Mouse (Mus musculus) thymus, adult 2 months (tissue): Measurements from ENCODE around the gene Pmp22. TPM values are rescaled to one million over a fixed set of nuclear protein-coding genes. Genes with fewer than 3 reads are reported as not detected.

Experiments
- DNase-seq: peaks from one replicate; pipeline ENCODE4 v3.0.0; 2021
- H3K27ac ChIP-seq: fragments of 200-500 bp; 2 replicates; pipeline ENCODE4 v1.5.1; 2012; ENCODE audit warnings: low read length, control low read depth; ENCODE audit not compliant: control insufficient read depth, insufficient read depth
- H3K27me3 ChIP-seq: fragments of 200-500 bp; 2 replicates; pipeline ENCODE4 v1.6.1; 2012; ENCODE audit warnings: mild to moderate bottlenecking, low read length, moderate library complexity, mixed read lengths; ENCODE audit not compliant: control insufficient read depth, insufficient read depth
- H3K36me3 ChIP-seq: fragments of 200-500 bp; 2 replicates; pipeline ENCODE4 v1.6.1; 2012; ENCODE audit warnings: mild to moderate bottlenecking, low read length, moderate library complexity; ENCODE audit not compliant: control insufficient read depth, insufficient read depth
- H3K4me1 ChIP-seq: fragments of 200-500 bp; replicated peaks from 2 replicates; pipeline ENCODE4 v1.6.1; 2012; ENCODE audit warnings: low read length; ENCODE audit not compliant: control insufficient read depth, insufficient read depth
- H3K4me3 ChIP-seq: fragments of 200-500 bp; 2 replicates; pipeline ENCODE4 v1.5.1; 2012; ENCODE audit warnings: mild to moderate bottlenecking, low read length, control low read depth, moderate library complexity; ENCODE audit not compliant: control insufficient read depth, insufficient read depth
- CTCF ChIP-seq: fragments of 200-500 bp; IDR thresholded peaks from 2 replicates; pipeline ENCODE4 v1.5.1; 2012; ENCODE audit warnings: mild to moderate bottlenecking, control low read depth, low read length, moderate library complexity, borderline replicate concordance; ENCODE audit not compliant: control insufficient read depth, poor library complexity, insufficient read depth; ENCODE audit errors: extremely low read depth
- POLR2A ChIP-seq: fragments of 200-500 bp; IDR thresholded peaks from 2 replicates; pipeline ENCODE4 v1.6.1; 2012; ENCODE audit warnings: mild to moderate bottlenecking, low read length, control low read depth, moderate library complexity; ENCODE audit not compliant: control insufficient read depth, poor library complexity, insufficient read depth; ENCODE audit errors: extremely low read depth
- WGBS: fragments of 180-500 bp; shearing (Covaris S2); methylation state at CpG from one replicate; pipeline ENCODE4 v1.1.7; 2018; 5-methylcytosine and 5-hydroxymethylcytosine counted together
- polyA plus RNA-seq: library from polyadenylated mRNA; depleted of rRNA; stranded (reverse); fragments of >200 nt; gene quantifications from 2 replicates; pipeline ENCODE4 v1.2.3, GENCODE M21; 2012

Gene Pmp22
- polyA plus RNA-seq, 1 experiment = 24.2 TPM

DNA sequence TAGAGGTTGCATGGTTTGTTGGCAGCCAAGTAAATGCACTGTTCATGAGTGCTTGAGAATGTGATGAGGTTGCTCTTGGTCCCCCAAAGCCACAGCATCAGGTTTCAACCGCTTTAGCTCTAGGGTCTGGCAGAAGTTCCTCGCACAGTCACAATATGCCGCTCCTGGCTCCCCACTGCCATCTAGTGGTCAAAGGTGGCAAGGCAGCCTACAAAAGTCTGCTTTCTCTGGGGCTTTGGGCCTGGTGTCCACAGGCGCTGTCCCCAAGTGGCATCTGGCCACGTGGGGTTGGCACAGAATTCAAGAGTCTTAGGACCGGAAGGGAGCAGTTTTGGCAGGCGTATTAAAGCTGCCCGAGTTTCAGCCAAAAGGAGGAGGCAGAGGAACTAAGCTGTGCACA, 6.8 kb downstream of the Pmp22 start:
- H3K27me3 ChIP-seq = peaks cover 2% of the 10 kb centered on the region; the same call in 1 of the 2 replicates
- H3K36me3 ChIP-seq = no peaks in the 10 kb centered on the region
- no peak overlapping the region for H3K4me3 ChIP-seq
- DNase-seq = peak; percentile 75
- no peak overlapping the region for H3K27ac ChIP-seq
- WGBS = 7% methylated on average over 8 of the region's 8 CpGs
- TF ChIP-seq CTCF (peak; percentile 98), POLR2A (no peak)
- H3K4me1 ChIP-seq = no peaks in the 10 kb centered on the region

DNA sequence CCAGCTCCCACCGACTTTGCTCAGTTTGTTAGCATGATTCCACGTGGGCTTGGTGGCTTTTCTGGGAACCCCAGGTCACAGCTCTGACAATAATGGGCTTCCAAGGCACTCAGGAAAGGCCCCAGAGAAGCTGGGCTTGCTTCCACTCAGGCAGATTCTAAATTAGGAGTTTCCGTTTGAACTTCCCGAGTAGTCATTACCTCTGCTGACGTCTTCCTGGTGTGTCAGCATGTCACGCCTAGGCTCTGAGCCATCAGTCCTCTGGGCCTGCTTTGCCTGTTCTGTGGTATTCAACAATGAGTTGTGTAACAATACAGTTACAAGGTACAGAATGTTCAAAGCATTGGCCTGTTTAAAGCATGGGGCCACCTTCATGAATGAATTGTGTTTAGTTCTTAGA, 7.4 kb downstream of the Pmp22 start:
- H3K4me1 ChIP-seq = no peaks in the 10 kb centered on the region
- H3K27me3 ChIP-seq = peaks cover 2% of the 10 kb centered on the region; the same call in 1 of the 2 replicates
- no peaks in the 10 kb centered on the region for H3K36me3 ChIP-seq
- DNase-seq = no peak
- H3K27ac ChIP-seq = no peak overlapping the region
- WGBS = 73% methylated on average over 6 of the region's 6 CpGs
- TF ChIP-seq POLR2A (no peak), CTCF (no peak)
- H3K4me3 ChIP-seq = no peak overlapping the region

DNA sequence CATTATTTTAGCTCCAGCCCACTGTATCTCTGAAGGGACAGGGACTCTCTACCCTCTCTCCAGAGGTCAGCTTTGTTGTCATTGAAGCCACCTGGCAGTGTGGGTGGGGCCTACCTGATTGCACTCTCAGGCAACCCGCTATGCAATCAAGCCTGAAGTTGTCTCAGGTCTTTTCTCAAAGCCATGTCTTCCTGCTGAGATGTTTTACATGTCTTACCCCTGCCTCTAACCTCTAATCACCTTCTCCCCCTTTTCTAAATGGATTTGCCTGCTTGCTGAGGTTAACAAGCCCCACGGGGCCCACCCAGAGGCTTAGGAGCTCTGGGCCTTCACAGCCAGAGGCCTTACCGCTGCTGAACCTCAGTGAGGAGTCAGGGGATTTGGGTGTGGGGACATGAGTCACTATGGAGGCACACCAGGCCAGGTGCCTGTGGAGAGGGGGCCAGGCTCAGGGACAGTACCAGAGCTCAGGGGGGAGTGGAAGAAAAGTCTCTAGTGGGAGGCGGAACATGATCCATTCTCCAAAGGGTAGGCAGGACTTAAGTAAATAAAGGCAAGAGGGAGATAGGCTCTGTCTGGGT, 8.1 kb downstream of the Pmp22 start:
- TF ChIP-seq POLR2A (no peak), CTCF (no peak)
- no peaks in the 10 kb centered on the region for H3K4me1 ChIP-seq
- H3K27me3 ChIP-seq = no peaks in the 10 kb centered on the region
- H3K36me3 ChIP-seq = no peaks in the 10 kb centered on the region
- H3K4me3 ChIP-seq = no peak overlapping the region
- WGBS = 93% methylated on average over 4 of the region's 4 CpGs
- DNase-seq = no peak
- H3K27ac ChIP-seq = no peak overlapping the region

DNA sequence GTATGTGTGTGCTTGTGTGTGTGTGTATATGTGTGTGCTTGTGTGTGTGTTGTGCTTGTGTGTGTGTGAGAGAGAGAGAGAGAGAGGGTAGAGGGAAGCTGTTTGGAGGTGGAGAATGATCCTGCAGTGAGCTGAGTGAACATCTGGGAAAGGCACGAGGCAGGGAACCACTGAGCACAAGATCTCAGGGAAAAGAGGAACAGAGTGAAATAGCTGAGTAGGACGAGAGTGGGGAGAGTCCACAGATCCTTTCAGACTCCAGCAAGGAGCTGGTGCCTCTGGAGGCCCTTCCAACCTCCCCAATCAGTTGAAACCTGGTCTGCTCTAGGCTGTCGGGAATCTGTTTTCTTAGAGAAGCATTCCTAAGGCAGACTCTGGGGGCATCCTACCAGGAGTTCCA, 10.0 kb downstream of the Pmp22 start:
- 44% methylated on average over 3 of the region's 3 CpGs for WGBS
- TF ChIP-seq POLR2A (no peak), CTCF (no peak)
- Histone ChIP-seq H3K4me1 (no peaks in the 10 kb centered on the region), H3K27me3 (no peaks in the 10 kb centered on the region), H3K36me3 (no peaks in the 10 kb centered on the region), H3K4me3 (no peak overlapping the region), H3K27ac (no peak overlapping the region)
- no peak for DNase-seq

DNA sequence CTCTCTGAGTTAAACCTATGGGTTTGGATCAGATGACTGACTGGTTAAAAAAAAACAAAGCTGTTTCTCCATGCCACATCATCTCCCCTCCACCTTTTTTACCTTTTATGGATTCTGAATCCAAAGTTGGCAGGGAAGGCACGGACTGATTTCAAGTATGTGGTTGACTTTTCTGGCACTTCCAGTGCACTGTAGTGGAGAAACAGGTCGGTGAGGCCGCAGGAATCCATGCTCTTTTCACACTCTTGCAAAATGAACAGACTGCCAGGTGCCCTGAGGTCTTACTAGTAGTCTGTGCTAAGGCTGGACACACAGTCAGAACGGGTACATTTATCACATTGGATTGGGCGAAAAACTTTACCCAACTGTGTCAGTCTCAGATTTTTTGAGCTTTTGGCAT, 13.5 kb downstream of the Pmp22 start:
- Histone ChIP-seq H3K36me3 (no peaks in the 10 kb centered on the region), H3K27me3 (no peaks in the 10 kb centered on the region), H3K4me1 (no peaks in the 10 kb centered on the region), H3K27ac (no peak overlapping the region), H3K4me3 (no peak overlapping the region)
- 91% methylated on average over 5 of the region's 5 CpGs for WGBS
- TF ChIP-seq CTCF = no peak
- TF ChIP-seq POLR2A = no peak
- DNase-seq = no peak

DNA sequence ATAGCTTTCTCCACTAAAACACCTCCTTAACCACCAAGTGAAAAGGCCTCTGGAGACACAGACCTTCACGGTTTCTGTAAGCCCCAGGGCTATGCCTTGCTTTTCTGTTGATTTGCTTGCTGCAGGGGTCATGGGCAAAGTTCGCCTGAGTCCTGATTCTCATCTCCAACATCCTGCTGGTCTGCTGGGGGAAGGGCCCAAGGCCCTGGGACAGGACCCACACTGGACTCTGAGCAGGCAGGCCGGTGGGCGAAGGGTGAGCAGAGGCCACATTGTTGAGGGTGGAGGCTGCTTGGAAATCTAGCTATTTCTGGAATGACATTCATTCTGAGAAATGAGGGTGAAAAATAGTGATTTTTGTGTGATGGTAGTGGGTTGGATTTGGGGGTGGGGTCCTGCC, 14.0 kb downstream of the Pmp22 start:
- DNase-seq = no peak
- H3K27me3 ChIP-seq = no peaks in the 10 kb centered on the region
- no peaks in the 10 kb centered on the region for H3K4me1 ChIP-seq
- no peak overlapping the region for H3K27ac ChIP-seq
- H3K36me3 ChIP-seq = no peaks in the 10 kb centered on the region
- TF ChIP-seq CTCF (no peak), POLR2A (no peak)
- WGBS = 96% methylated on average over 4 of the region's 4 CpGs
- no peak overlapping the region for H3K4me3 ChIP-seq

DNA sequence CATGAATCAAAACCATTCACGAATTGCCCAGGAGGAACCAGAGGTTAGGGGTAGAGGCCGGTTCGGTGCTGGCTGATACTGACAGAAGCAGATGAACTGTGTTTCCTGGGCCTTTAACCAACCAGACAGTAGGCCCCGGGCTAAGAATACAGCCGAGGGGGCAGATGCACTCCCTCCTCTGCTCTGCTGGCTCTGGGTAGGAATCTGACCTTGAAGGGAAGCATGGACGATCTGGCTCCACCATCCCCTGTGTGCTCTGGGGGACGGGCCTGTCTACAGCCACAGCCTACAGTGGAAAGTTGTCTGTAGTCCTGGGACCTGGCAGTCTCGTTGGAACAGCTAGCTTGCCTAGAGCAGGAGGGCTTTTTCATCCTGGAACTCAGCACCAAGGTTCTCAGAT, 14.7 kb downstream of the Pmp22 start:
- Histone ChIP-seq H3K36me3 (no peaks in the 10 kb centered on the region), H3K4me3 (no peak overlapping the region), H3K27me3 (no peaks in the 10 kb centered on the region), H3K4me1 (no peaks in the 10 kb centered on the region), H3K27ac (no peak overlapping the region)
- WGBS = 89% methylated on average over 8 of the region's 8 CpGs
- no peak for DNase-seq
- no peak for TF ChIP-seq POLR2A
- TF ChIP-seq CTCF = no peak
